Mouse (Mus musculus) hindbrain, embryonic 16.5 days (tissue): ENCODE measurements at regions not wholly inside any gene's neighbourhood (a gene's known extent, or its start where the extent isn't known, plus 50 kb on each side); places are given as distances from the start of the nearest gene placed in this dataset.
A peak's percentile ranks its signal among the peaks of the same experiment; 100 is the strongest.

Experiments
- ATAC-seq: fragments of 200-750 bp; cut with Nextera tagmentation; 2 replicates; pipeline ENCODE4 v1.8.0; 2017; ENCODE audit warnings: moderate TSS enrichment, moderate library complexity
- H3K27ac ChIP-seq: fragments of 300-500 bp; sonication (generic); 2 replicates; pipeline ENCODE4 v1.5.1; 2014; ENCODE audit warnings: low read depth, mild to moderate bottlenecking, control low read depth, low read length, moderate library complexity
- H3K27me3 ChIP-seq: fragments of 300-500 bp; sonication (generic); replicated peaks from 2 replicates; pipeline ENCODE4 v1.6.1; 2014; ENCODE audit warnings: low read length; ENCODE audit not compliant: control insufficient read depth, insufficient read depth
- H3K36me3 ChIP-seq: fragments of 300-500 bp; sonication (generic); 2 replicates; pipeline ENCODE4 v1.6.1; 2014; ENCODE audit warnings: mild to moderate bottlenecking, low read length, moderate library complexity, mixed read lengths; ENCODE audit not compliant: control insufficient read depth, insufficient read depth
- H3K4me1 ChIP-seq: fragments of 300-500 bp; sonication (generic); 2 replicates; pipeline ENCODE4 v1.6.1; 2014; ENCODE audit warnings: low read depth, low read length; ENCODE audit not compliant: control insufficient read depth, insufficient read depth
- H3K4me2 ChIP-seq: fragments of 300-500 bp; sonication (generic); 2 replicates; pipeline ENCODE4 v1.6.1; 2014; ENCODE audit warnings: mild to moderate bottlenecking, low read length, control low read depth, moderate library complexity
- H3K4me3 ChIP-seq: fragments of 300-500 bp; sonication (generic); 2 replicates; pipeline ENCODE4 v1.5.1; 2014; ENCODE audit warnings: mild to moderate bottlenecking, low read length, control low read depth, moderate library complexity
- H3K9ac ChIP-seq: fragments of 300-500 bp; sonication (generic); 2 replicates; pipeline ENCODE4 v1.6.1; 2014; ENCODE audit warnings: low read depth, mild to moderate bottlenecking, control low read depth, low read length, moderate library complexity
- H3K9me3 ChIP-seq: fragments of 300-500 bp; sonication (generic); 2 replicates; pipeline ENCODE4 v1.6.1; 2014; ENCODE audit warnings: mild to moderate bottlenecking, low read length, moderate library complexity; ENCODE audit not compliant: control insufficient read depth
- WGBS: fragments of 180-500 bp; shearing (Covaris S2); extraction: QIAGEN DNeasy Blood & Tissue Kit; methylation state at CpG from one replicate; pipeline ENCODE4 v1.1.7; 2014; 5-methylcytosine and 5-hydroxymethylcytosine counted together

DNA sequence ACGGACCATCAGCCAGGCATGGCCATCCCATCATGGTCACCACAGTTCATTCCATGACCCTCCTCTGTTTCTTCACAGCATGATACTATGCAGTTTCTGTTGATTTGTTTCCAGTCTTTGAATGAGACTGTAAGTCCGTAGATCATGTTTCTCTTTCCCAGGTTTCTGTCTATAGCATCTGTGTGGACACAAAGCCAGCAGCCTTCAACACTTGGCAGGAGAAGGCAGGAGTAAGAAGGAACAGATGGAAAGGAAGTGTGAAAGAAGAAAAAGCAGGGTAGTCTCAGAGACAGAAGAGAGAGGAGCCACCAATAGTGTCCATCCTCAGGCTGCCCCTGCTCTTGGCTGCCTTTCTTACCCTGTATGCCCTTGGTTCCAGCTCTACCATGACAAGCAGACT is 136.6 kb downstream of the Sp3 start:
- ATAC-seq, result no peak
- H3K27ac ChIP-seq, result no peak overlapping the region
- H3K9me3 ChIP-seq, result 0 out of 2 replicates have a peak, but pooled peaks cover 2% of the 10 kb centered on the region
- 83% methylated on average over 2 of the region's 2 CpGs for WGBS
- no peak overlapping the region for H3K9ac ChIP-seq
- H3K4me2 ChIP-seq, result no peak overlapping the region
- peaks cover 8% of the 10 kb centered on the region for H3K4me1 ChIP-seq
- no peak overlapping the region for H3K4me3 ChIP-seq
- no peaks in the 10 kb centered on the region for H3K27me3 ChIP-seq
- no peaks in the 10 kb centered on the region for H3K36me3 ChIP-seq

DNA sequence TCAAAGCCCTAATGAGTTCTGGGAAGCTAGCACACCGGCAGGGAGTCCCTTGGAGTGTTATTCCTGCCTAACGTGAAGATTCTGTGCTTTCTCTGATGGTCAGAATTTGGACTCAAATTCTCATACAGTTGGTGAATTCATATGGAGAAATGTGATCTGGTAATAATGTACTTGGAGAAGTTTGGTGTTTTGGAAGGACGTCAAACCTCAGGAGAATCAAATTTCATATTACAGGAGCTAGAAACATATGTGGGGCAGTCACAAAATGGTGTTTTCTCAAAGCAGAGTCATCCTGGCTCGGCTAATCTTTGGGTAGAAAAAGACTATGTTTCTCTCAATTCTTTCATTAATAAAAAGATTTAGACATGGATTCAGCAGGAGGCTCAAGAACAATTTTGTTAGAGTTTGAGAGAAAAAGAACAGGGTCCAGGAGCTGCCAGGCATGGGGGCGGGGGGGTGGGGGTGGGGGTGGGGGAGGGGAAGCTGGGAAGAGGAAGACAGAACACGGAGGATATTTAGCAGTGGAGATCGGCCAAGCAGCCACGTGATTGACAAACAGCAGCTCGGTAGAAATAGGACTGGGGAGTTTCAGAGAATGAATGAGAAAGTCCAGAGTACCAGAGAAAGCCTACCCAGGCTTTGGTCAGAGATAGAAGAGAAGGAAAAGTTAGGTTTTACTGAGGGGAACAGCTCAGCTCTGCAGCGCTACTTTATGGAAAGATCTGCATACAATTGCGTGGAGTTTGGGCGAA is 130.6 kb downstream of the Sp3 start:
- Histone ChIP-seq H3K4me2 (no peak overlapping the region), H3K9me3 (no peaks in the 10 kb centered on the region), H3K27ac (no peak overlapping the region), H3K9ac (no peak overlapping the region), H3K4me1 (no peaks in the 10 kb centered on the region), H3K4me3 (no peak overlapping the region), H3K36me3 (no peaks in the 10 kb centered on the region), H3K27me3 (no peaks in the 10 kb centered on the region)
- WGBS, result 46% methylated on average over 12 of the region's 12 CpGs
- ATAC-seq, result no peak

DNA sequence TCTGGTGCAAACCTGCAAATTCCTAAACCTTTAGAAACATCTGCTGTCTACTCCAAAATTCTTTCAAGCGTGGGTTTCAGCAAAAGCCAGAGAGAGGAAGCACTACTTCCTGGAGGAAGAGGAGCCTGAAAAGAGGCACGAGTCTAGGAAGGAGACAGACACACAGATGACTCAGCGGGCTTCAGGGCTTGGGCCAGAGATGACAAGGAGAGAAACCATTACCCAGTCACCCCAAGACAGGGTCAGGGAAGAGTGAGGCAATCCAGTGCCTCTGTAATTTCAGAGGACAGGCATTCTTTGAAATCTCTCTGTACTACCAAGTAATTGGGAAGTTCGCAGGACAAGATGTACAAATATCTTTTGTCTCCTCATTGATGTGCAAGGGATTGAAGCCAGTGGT is 127.7 kb downstream of the Sp3 start:
- 82% methylated on average over 4 of the region's 4 CpGs for WGBS
- Histone ChIP-seq H3K4me2 (no peak overlapping the region), H3K9ac (no peak overlapping the region), H3K4me3 (no peak overlapping the region), H3K4me1 (no peaks in the 10 kb centered on the region), H3K27me3 (no peaks in the 10 kb centered on the region), H3K9me3 (no peaks in the 10 kb centered on the region), H3K27ac (no peak overlapping the region), H3K36me3 (no peaks in the 10 kb centered on the region)
- no peak for ATAC-seq

DNA sequence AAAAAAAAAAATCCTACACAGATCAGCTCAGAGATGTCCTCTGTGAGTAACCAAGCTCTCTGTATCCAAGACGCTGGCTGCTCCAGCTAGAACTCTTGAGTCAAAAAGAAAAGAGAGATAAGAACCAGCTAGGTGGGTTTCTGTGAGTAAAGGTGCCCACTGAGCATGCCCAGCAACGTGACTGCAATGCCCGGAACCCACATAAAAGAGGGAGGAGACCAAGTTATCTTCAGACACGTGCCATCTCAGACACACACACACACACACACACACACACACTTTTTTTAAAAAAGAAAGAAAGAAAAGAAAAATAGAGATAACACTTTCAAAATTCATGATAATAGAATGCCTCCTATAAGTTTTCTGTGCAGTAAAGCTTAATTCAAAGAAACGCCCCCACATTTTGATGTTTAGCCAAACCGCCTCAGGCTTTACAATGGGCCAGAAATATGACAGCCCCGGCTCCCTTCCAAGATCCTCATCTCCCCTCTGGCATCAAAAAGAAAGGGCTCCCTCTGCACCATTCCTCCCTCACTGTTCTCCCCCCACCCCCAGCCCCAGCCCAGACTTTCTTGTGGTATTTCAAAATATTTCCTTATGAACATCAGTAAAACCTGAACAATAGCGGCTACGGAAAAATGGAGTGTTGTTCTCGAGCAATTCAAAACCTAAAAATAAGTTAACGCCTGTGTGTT is 124.8 kb downstream of the Sp3 start:
- Histone ChIP-seq H3K4me2 (no peak overlapping the region), H3K36me3 (no peaks in the 10 kb centered on the region), H3K27me3 (no peaks in the 10 kb centered on the region), H3K9ac (no peak overlapping the region), H3K4me3 (no peak overlapping the region), H3K27ac (no peak overlapping the region), H3K4me1 (no peaks in the 10 kb centered on the region), H3K9me3 (no peaks in the 10 kb centered on the region)
- 67% methylated on average over 11 of the region's 11 CpGs for WGBS
- no peak for ATAC-seq

DNA sequence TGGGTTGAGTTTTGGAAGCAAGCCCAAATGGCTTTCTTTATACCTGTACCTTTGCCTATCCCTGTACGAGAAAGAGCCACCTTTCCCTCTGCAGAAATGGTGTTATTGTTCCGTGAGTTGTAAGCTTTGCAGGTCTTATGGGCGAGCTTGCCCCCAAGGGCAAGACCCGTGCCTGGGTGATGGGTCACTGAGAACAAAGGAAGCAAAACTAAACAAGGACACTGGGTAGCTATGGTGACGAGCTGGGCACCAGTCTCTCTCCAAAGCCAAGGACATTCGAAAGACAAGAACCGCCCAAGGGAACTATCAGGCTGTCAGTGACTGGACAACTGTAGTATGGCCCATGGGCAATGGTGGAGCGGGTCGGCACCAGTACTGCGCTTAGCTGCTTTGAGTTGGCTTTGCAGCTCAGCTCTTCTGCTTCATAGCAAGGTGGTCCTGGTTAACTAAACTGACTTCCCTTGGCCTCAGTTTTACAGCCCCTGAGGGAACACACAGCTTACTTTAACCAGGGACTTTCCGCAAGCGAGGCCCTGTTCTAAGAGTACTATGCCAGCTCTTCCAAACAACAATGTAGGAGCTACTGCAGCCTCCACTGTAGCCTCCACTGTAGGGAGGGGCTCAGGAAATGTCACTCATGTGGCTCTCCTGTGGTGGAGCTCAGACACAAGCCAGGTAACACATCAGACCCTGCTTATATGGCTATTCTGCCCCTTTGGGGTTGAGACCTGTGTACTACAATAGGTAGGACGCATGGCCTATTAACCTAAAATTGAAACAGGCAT is 124.1 kb downstream of the Sp3 start:
- no peak for ATAC-seq
- H3K4me2 ChIP-seq, result no peak overlapping the region
- 75% methylated on average over 13 of the region's 13 CpGs for WGBS

DNA sequence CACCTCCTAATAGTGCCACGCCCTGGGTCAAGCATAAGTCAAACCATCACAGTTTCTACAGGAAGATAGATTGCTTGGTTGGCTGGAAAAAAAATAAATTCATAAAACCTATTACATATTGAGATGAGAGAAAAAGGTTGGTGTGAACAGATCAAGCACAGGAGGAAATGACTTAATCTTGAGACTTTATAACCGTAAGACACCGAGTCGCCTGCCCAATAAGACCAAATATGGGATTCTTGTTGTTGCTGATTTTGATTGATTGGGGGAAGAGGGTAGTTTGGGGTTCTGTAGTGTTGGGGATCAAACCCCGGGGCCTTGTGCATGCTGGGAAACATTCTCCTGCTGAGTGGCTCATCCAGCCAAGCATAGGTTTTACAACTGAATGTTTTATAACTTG is 122.9 kb downstream of the Sp3 start:
- ATAC-seq, result no peak
- Histone ChIP-seq H3K27ac (no peak overlapping the region), H3K9me3 (no peaks in the 10 kb centered on the region), H3K9ac (no peak overlapping the region), H3K4me1 (no peaks in the 10 kb centered on the region), H3K27me3 (no peaks in the 10 kb centered on the region), H3K4me2 (no peak overlapping the region), H3K4me3 (no peak overlapping the region), H3K36me3 (no peaks in the 10 kb centered on the region)
- 92% methylated on average over 5 of the region's 5 CpGs for WGBS

More for the DNA sequence above, 124.1 kb downstream of the Sp3 start:
- H3K9ac ChIP-seq, result no peak overlapping the region
- no peaks in the 10 kb centered on the region for H3K27me3 ChIP-seq
- H3K36me3 ChIP-seq, result no peaks in the 10 kb centered on the region
- H3K27ac ChIP-seq, result no peak overlapping the region
- H3K4me3 ChIP-seq, result no peak overlapping the region
- H3K4me1 ChIP-seq, result no peaks in the 10 kb centered on the region
- no peaks in the 10 kb centered on the region for H3K9me3 ChIP-seq

DNA sequence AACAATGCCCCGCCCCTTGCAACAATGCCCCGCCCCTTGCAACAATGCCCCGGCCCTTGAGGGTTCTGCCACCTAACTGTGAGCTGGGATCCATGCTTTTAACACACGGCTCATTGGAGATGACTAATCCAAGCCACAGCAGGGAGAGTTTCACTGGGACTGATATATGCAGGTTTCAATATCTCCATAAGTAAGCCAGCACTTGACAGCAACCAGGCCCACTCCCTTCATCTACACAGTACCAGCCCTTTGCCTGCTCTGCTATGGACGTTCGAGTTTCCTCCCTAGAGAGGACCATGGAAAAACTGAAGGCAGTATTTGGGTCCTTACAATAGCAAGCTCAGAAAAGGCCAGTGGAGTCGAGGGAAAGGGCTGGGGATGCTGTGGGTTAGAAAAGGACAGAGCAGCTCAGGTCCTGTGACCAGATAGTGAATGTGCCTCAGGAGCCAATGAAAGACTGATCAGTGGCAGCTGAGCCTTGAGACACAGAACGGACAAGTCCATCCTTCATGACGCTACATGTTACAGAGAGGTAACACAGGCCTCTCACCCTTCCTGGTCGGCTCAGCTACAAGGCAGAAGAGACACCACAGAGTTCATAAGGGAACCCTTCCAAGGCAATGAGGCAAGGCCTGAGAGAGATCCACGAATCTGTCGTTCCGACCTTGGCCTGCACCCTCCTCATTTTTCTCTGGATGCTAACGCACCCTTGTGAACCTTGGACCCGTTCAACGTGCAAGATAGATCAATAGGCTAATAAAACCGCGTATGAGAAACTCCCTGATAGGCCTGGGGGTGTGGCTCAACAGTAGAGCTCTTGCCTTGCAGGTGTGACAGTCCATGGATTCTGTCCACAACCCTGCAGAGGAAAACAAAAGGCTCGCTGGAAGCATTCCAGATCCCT is 114.5 kb downstream of the Sp3 start:
- no peak overlapping the region for H3K4me2 ChIP-seq
- no peak overlapping the region for H3K9ac ChIP-seq
- 0 out of 2 replicates have a peak, but pooled peaks have one; percentile 20 for ATAC-seq
- no peak overlapping the region for H3K27ac ChIP-seq
- no peaks in the 10 kb centered on the region for H3K9me3 ChIP-seq
- 55% methylated on average over 19 of the region's 19 CpGs for WGBS
- no peaks in the 10 kb centered on the region for H3K27me3 ChIP-seq
- no peaks in the 10 kb centered on the region for H3K4me1 ChIP-seq
- H3K36me3 ChIP-seq, result no peaks in the 10 kb centered on the region
- no peak overlapping the region for H3K4me3 ChIP-seq

DNA sequence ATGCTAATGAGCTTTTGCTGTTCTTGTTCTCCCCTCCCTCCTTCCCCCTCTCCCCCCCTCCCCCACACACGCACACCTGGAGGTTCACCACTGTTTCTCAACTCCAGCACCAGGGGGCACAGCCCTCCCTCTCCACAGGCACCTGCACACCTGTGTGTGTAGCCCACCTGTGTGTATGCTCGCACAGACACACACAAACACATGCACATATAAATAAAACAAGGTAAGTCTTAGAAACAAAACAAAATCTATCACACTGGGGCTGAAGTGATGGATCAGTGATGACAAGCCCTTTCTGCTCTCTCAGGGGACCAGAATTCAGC is 113.9 kb downstream of the Sp3 start:
- ATAC-seq, result no peak
- Histone ChIP-seq H3K27ac (no peak overlapping the region), H3K9me3 (no peaks in the 10 kb centered on the region), H3K4me3 (no peak overlapping the region), H3K9ac (no peak overlapping the region), H3K4me1 (no peaks in the 10 kb centered on the region), H3K4me2 (no peak overlapping the region), H3K27me3 (no peaks in the 10 kb centered on the region), H3K36me3 (no peaks in the 10 kb centered on the region)
- 49% methylated on average over 2 of the region's 2 CpGs for WGBS
